Mouse (Mus musculus) cortical plate, adult 2 months (tissue): Measurements from ENCODE around the gene Odf2.

Experiments
- CTCF ChIP-seq: fragments of 200-500 bp; IDR thresholded peaks from 2 replicates; pipeline ENCODE4 v1.5.1; 2011; ENCODE audit warnings: mild to moderate bottlenecking, control low read depth, low read length; ENCODE audit not compliant: insufficient read depth; ENCODE audit errors: extremely low read depth
- POLR2A ChIP-seq: fragments of 200-500 bp; IDR thresholded peaks from 2 replicates; pipeline ENCODE4 v1.6.1; 2011; ENCODE audit warnings: mild to moderate bottlenecking, low read length, control low read depth; ENCODE audit not compliant: insufficient read depth; ENCODE audit errors: extremely low read depth

DNA sequence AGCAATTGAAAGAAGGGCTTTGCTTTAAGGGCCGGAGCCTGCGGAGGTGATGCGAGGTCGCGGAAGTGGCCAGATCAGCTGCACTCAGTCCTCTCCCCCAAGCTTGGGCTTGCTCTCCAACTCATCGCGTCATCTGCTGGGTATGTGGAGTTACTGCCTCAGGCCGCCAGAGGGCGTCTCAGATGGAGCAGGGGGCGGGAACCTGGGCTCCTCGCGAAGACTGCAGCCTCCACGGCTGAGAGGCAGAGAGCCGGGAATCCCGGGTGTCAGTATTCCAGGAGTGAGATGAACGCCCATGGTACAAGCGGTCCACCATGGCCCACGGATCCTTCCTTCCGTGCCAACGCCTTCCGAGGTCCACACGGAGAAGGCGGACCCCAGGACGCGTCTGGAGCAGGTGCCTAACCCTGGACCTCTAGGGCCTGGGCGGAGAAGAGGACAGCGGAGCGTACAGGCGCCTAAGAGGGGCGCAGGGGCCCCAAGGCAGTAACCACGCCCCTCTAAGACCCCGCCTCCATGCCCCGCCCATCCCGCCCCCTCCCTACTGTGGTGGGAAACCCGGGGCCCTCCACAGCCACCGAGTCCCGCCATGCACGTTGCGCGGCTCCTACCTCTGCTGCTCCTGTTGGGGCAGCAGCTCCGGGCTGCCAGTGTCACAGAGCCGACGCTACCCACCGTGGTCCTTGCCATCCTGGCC is 19.9 kb upstream of the Odf2 start, which contains the start of gene Cercam:
- TF ChIP-seq CTCF, result peak; percentile 77
- TF ChIP-seq POLR2A, result no peak
